Mouse (Mus musculus) ovary, postnatal 10 days (tissue): Measurements from ENCODE around the gene Dcaf12.

Experiments used
- DNase-seq: peaks from one replicate; pipeline ENCODE4 v3.0.0; 2022; ENCODE audit warnings: low spot score

Gene Dcaf12

GRCm38 (mm10) chr4:41314141-41315129 is at the start of gene Dcaf12:
Dcaf12 (minus strand) TSS chr4:41314889.
- peak; percentile 89 for DNase-seq

- no peak for DNase-seq
Observed at GRCm38 (mm10) chr4:41361059-41361458, 46.4 kb upstream of the Dcaf12 start.

DNA sequence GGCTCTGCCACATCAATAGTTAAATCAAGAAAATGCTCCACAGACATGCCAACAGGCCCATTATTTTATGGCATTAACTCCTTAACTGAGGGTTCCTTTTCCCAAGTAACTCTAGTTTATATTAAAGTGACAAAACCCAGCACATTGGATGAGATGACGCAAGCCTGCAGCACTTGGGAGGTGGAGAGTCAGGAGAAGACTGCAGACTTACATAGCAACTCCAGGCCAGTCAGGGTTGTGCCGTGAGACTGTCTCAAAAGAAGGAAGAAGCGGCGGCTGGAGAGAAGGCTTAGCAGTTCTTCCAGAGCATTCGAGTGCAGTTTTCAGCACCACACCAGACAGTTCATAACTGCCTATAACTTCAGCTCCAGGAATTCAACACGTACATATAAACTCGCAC is 44.7 kb upstream of the Dcaf12 start:
- no peak for DNase-seq

GRCm38 (mm10) chr4:41358669-41359068 is 44.0 kb upstream of the Dcaf12 start:
- DNase-seq: no peak

- no peak for DNase-seq
Observed at GRCm38 (mm10) chr4:41357154-41357553, 42.5 kb upstream of the Dcaf12 start.

GRCm38 (mm10) chr4:41353265-41353664 is 38.6 kb upstream of the Dcaf12 start:
- no peak for DNase-seq

GRCm38 (mm10) chr4:41352758-41353157 is 38.1 kb upstream of the Dcaf12 start:
- DNase-seq: no peak

GRCm38 (mm10) chr4:41349199-41349591 is 34.5 kb upstream of the Dcaf12 start:
- no peak for DNase-seq

DNA sequence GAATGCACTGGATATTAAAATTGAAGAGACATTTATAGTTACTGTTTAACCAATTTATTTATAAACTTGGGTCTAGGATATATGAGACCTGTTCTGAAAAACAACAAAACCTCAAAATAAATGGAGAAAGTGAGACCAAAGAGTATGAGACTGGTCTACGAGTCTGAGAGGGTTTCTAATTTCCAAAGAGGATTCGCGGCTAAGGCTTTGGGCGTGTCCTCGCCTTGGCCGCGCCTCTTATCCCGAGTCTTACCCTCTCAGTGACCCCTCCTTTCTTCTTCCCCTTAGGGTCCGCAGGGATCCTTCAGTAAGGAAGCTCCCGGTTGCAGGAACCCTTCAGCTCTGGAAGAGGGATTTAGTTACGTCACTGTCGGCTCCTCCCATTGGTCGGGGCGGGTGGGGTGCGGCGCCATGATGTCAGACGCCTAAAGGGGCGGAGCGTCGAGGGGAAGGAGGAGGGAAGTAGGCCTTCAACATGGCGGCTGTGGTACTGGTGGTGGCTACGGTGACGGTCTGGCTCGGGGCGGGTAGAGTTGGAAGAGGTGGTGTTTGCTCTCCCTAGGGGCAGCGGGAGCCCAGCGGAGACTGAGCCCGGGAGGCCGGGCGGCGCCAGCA is 34.0 kb upstream of the Dcaf12 start, which contains the start of gene Ubap1:
TSS of gene Ubap1 (plus strand) at position 413 of the 615 bp plus-strand sequence.
- DNase-seq: peak; percentile 67

GRCm38 (mm10) chr4:41347839-41348238 is 33.1 kb upstream of the Dcaf12 start:
- DNase-seq: no peak

DNA sequence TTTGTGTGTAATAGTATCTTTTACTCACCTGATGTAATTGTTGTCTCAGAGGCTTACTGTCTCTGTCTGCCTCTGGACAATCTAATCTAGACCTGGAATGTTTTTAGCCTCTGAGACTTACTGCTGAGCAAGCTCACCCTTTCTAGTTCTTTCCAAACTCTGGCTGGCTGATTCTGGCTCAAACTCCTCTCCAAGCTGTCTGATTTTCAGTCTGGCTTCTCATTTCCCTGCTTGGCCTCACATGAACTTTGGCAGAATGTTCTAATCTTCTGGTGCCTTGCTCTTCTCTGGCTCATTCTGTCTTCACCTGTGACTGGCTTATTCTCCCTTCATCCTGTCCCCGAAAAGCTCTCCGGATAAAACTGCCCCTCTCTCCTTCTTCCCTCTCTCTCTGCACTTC is 31.3 kb upstream of the Dcaf12 start:
- no peak for DNase-seq

- DNase-seq: no peak
Observed at GRCm38 (mm10) chr4:41340912-41341550, 26.3 kb upstream of the Dcaf12 start.

DNA sequence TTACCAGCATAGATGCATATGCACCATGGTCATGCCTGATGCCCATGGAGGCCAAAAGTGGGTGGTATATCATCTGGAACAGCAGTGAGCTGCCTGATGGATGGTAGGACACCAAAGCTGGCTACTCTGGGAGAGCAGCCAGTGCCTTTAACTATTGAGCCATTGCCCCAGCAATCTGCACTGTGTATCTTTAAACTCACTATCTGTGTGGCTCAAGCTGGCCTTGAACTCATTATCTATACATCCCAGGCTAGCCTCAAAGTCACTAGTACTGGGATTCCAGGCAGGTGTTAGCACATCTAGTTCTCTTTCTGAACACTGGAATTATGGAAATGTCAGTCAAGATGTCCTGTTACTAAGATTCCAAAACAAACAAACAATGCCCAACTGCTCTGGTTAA is 21.9 kb upstream of the Dcaf12 start:
- no peak for DNase-seq

DNA sequence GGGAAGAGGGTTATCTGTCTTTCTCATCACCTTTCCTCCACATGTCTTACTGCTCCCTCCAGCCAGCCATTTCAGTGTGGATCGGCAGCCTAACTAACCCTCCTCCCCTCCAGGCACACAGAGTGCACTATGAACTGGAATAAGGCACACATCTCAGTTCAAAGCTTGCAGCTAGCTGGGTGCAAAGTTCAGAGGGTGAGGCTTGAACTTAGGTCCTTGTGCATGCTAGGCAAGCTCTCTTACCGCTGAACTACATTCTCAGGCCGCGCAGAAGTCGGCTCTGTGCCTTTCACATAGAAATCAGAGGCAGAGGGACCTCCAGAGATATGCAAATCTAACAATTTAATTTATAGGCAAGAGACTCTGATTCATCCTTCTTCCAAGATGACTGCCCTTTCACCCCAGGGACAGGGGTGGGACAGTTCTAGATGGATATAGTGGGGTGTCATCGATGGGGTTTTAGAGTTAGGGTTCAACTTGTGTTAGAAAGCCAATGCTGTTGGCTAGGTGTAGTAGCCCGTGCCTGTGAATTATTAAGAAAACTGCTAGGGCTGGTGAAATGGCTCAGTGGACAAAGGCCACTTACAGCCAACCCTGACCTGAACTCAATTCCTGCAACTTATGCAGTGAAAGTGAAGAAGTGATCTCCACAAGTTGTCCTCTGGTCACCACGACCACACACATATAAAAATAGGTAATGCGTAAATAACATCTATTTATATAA is 17.2 kb upstream of the Dcaf12 start:
- DNase-seq: no peak

- DNase-seq: no peak
Observed at GRCm38 (mm10) chr4:41331085-41331484, 16.4 kb upstream of the Dcaf12 start.

DNA sequence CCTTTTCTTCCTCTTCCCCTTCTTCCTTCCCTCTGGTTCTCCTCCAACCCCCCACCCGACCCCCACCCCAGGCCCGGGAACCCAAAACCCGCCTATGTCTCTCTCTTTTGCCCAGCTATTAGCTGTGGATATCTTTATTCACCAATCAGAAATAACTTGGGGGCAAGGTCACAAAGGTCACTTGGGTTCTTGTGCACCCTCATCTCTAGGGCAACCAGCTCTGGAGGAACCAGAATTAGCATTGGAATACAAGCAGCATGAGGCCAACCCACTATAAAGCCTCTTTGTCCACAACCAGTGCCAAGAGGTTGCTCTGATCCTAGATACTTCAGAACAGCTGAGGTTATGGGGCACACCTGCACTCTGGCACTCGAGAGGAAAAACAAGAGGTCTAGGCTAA is 14.8 kb upstream of the Dcaf12 start:
- DNase-seq: no peak

- no peak for DNase-seq
Observed at GRCm38 (mm10) chr4:41326876-41327275, 12.2 kb upstream of the Dcaf12 start.

GRCm38 (mm10) chr4:41320971-41321370 is 6.3 kb upstream of the Dcaf12 start:
- DNase-seq: no peak

DNA sequence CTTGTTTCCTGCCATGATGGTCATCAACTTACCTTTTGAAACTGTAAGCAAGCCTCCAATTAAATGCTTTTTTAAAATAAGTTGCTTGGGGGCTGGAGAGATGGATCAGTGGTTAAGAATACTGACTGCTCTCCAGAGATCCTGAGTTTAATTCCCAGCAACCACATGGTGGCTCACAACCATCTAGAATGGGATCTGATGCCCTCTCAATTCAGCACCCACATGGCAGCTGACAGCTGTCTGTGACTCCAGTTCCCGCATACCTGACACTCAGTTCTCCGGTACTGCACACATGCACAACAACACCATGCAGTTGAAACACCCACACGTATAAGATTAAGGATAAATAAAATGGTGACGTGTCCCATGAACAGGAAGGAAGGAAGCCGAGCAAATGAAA is 3.6 kb upstream of the Dcaf12 start:
- DNase-seq: no peak

DNA sequence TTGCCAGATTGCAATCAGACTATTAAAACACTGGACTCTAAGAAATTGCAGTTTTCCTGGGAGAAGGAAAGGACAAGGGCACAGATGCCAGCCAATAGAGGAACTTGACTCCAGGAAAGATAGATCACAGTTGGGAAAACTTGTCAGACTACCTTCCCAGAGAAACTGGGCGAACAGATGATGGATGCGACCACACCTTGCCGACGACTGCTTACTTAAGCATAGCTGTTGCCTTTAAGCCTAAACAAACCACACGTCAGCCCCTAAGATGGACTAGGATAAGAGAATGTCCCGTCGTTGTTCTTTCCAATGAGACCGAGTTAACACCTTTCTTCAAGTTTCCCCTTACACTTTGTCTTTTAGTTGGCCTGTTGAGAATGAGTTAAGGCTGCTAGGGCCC is 484 bp upstream of the Dcaf12 start:
- no peak for DNase-seq

DNA sequence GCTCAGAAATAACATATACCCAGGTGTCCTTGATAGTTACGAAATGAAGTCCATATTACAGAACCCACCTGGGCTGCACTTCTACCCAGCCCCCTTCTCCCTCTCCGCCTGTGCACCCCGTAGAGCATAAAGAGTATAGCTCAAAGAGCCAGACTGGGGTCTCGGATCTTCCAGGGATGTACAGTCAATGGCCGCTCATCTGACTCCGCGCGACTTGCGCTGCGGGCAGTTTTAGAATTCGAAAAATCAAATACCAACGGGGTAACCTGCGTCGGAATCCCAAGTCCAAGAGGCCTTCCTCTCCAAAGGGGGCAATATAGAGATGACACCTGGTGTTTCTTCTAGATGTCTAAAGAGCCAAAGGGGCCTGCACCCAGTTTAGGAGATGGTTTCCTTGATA is 967 bp downstream of the Dcaf12 start:
- DNase-seq: peak; percentile 6
